Mouse (Mus musculus) heart, embryonic 11.5 days (tissue): ENCODE results near the gene Ccdc86. TPM values are rescaled to one million over a fixed set of nuclear protein-coding genes. Genes with fewer than 3 reads are reported as not detected.

Experiments
- ATAC-seq: fragments of 200-750 bp; cut with Nextera tagmentation; replicated peaks from 2 replicates; pipeline ENCODE4 v1.8.0; 2017; ENCODE audit warnings: moderate library complexity; ENCODE audit not compliant: insufficient number of reproducible peaks, low FRiP score, low TSS enrichment
- H3K27ac ChIP-seq: fragments of 300-500 bp; sonication (generic); 2 replicates; pipeline ENCODE4 v1.5.1; 2014; ENCODE audit warnings: mild to moderate bottlenecking, low read depth, low read length
- H3K27me3 ChIP-seq: fragments of 300-500 bp; sonication (generic); 2 replicates; pipeline ENCODE4 v1.6.1; 2014; ENCODE audit warnings: mild to moderate bottlenecking, low read length, mixed read lengths; ENCODE audit not compliant: control insufficient read depth, insufficient read depth
- H3K36me3 ChIP-seq: fragments of 300-500 bp; sonication (generic); 2 replicates; pipeline ENCODE4 v1.6.1; 2014; ENCODE audit warnings: mild to moderate bottlenecking, low read length, moderate library complexity, mixed read lengths; ENCODE audit not compliant: control insufficient read depth, insufficient read depth
- H3K4me1 ChIP-seq: fragments of 300-500 bp; sonication (generic); 2 replicates; pipeline ENCODE4 v1.6.1; 2014; ENCODE audit warnings: low read length; ENCODE audit not compliant: control insufficient read depth, insufficient read depth
- H3K4me2 ChIP-seq: fragments of 300-500 bp; sonication (generic); 2 replicates; pipeline ENCODE4 v1.6.1; 2014; ENCODE audit warnings: mild to moderate bottlenecking, moderate library complexity
- H3K4me3 ChIP-seq: fragments of 300-500 bp; sonication (generic); 2 replicates; pipeline ENCODE4 v1.5.1; 2014; ENCODE audit warnings: low read depth, low read length
- H3K9ac ChIP-seq: fragments of 300-500 bp; sonication (generic); 2 replicates; pipeline ENCODE4 v1.6.1; 2014; ENCODE audit warnings: mild to moderate bottlenecking, low read depth, low read length, moderate library complexity
- H3K9me3 ChIP-seq: fragments of 300-500 bp; sonication (generic); replicated peaks from 2 replicates; pipeline ENCODE4 v1.6.1; 2016; ENCODE audit warnings: low read length; ENCODE audit not compliant: control insufficient read depth
- WGBS: fragments of 180-500 bp; shearing (Covaris S2); extraction: QIAGEN DNeasy Blood & Tissue Kit; methylation state at CpG from one replicate; pipeline ENCODE4 v1.1.7; 2014; ENCODE audit not compliant: insufficient replicate concordance; 5-methylcytosine and 5-hydroxymethylcytosine counted together
- polyA plus RNA-seq: library from polyadenylated mRNA; unstranded; fragments of >200 nt; fragmentation: Nextera tagmentation; extraction: Ambion mirVana; gene quantifications from 2 replicates; pipeline ENCODE4 v1.2.1, GENCODE M21; 2014

Ccdc86 gene
- polyA plus RNA-seq, 1 experiment from 2014 or later: 17.7 TPM

- Histone ChIP-seq H3K36me3 (no peaks in the 10 kb centered on the region), H3K27me3 (no peaks in the 10 kb centered on the region), H3K4me2 (peak overlapping the region; percentile 8; the same call in 1 of the 2 replicates), H3K9me3 (no peaks in the 10 kb centered on the region), H3K4me1 (peaks cover 20% of the 10 kb centered on the region), H3K27ac (peak overlapping the region; percentile 50), H3K9ac (0 out of 2 replicates have a peak overlapping the region, but pooled peaks have one; percentile 24), H3K4me3 (no peak overlapping the region)
- ATAC-seq: no peak
- 39% methylated on average over 7 of the region's 7 CpGs for WGBS
Observed at GRCm38 (mm10) chr19:10914291-10914690, 34.8 kb downstream of the Ccdc86 start.

- H3K4me1 ChIP-seq: peaks cover 35% of the 10 kb centered on the region
- peak overlapping the region; percentile 78 for H3K27ac ChIP-seq
- 53% methylated on average over 6 of the region's 6 CpGs for WGBS
- no peak for ATAC-seq
- H3K4me3 ChIP-seq: no peak overlapping the region
- H3K9ac ChIP-seq: peak overlapping the region; percentile 39; the same call in 1 of the 2 replicates
- 0 out of 2 replicates have a peak, but pooled peaks cover 3% of the 10 kb centered on the region for H3K36me3 ChIP-seq
- H3K9me3 ChIP-seq: no peaks in the 10 kb centered on the region
- H3K4me2 ChIP-seq: no peak overlapping the region; the same call in 1 of the 2 replicates
- H3K27me3 ChIP-seq: no peaks in the 10 kb centered on the region
Observed at GRCm38 (mm10) chr19:10909087-10909721, 39.9 kb downstream of the Ccdc86 start.

GRCm38 (mm10) chr19:10907891-10908290, 41.2 kb downstream of the Ccdc86 start:
- H3K4me3 ChIP-seq: no peak overlapping the region
- H3K27ac ChIP-seq: no peak overlapping the region
- H3K9me3 ChIP-seq: no peaks in the 10 kb centered on the region
- H3K36me3 ChIP-seq: peaks cover 11% of the 10 kb centered on the region
- WGBS: 48% methylated on average over 3 of the region's 3 CpGs
- peaks cover 33% of the 10 kb centered on the region for H3K4me1 ChIP-seq
- ATAC-seq: no peak
- no peaks in the 10 kb centered on the region for H3K27me3 ChIP-seq
- 0 out of 2 replicates have a peak overlapping the region, but pooled peaks have one; percentile 24 for H3K9ac ChIP-seq
- H3K4me2 ChIP-seq: no peak overlapping the region

- Histone ChIP-seq H3K27ac (peak overlapping the region; percentile 84), H3K27me3 (no peaks in the 10 kb centered on the region), H3K36me3 (peaks cover 29% of the 10 kb centered on the region), H3K4me3 (no peak overlapping the region), H3K9me3 (no peaks in the 10 kb centered on the region), H3K9ac (peak overlapping the region; percentile 56), H3K4me2 (peak overlapping the region; percentile 19; the same call in 1 of the 2 replicates), H3K4me1 (peaks cover 33% of the 10 kb centered on the region)
- no peak for ATAC-seq
- WGBS: 45% methylated on average over 5 of the region's 5 CpGs
Observed at GRCm38 (mm10) chr19:10905728-10906000, 43.4 kb downstream of the Ccdc86 start.

- peaks cover 33% of the 10 kb centered on the region for H3K4me1 ChIP-seq
- no peak overlapping the region for H3K4me3 ChIP-seq
- 27% methylated on average over 7 of the region's 7 CpGs for WGBS
Observed at GRCm38 (mm10) chr19:10904927-10905727, 43.9 kb downstream of the Ccdc86 start.

GRCm38 (mm10) chr19:10904512-10904911, 44.6 kb downstream of the Ccdc86 start:
- peaks cover 30% of the 10 kb centered on the region for H3K4me1 ChIP-seq
- H3K9ac ChIP-seq: no peak overlapping the region
- peak overlapping the region; percentile 84; the same call in 1 of the 2 replicates for H3K27ac ChIP-seq
- no peak for ATAC-seq
- no peak overlapping the region for H3K4me3 ChIP-seq
- H3K9me3 ChIP-seq: no peaks in the 10 kb centered on the region
- WGBS: 81% methylated on average over 5 of the region's 5 CpGs
- H3K27me3 ChIP-seq: no peaks in the 10 kb centered on the region
- no peak overlapping the region for H3K4me2 ChIP-seq
- peaks cover 38% of the 10 kb centered on the region for H3K36me3 ChIP-seq

More at GRCm38 (mm10) chr19:10904927-10905727, 43.9 kb downstream of the Ccdc86 start:
- Histone ChIP-seq H3K27me3 (no peaks in the 10 kb centered on the region), H3K36me3 (peaks cover 34% of the 10 kb centered on the region), H3K9me3 (no peaks in the 10 kb centered on the region), H3K9ac (peak overlapping the region; percentile 56; the same call in 1 of the 2 replicates), H3K4me2 (peak overlapping the region; percentile 19; the same call in 1 of the 2 replicates), H3K27ac (peak overlapping the region; percentile 84)
- no peak; the same call in 1 of the 2 replicates for ATAC-seq

- Histone ChIP-seq H3K4me3 (no peak overlapping the region), H3K27me3 (no peaks in the 10 kb centered on the region), H3K4me2 (no peak overlapping the region), H3K27ac (no peak overlapping the region), H3K36me3 (peaks cover 52% of the 10 kb centered on the region), H3K4me1 (peaks cover 16% of the 10 kb centered on the region), H3K9ac (no peak overlapping the region), H3K9me3 (no peaks in the 10 kb centered on the region)
- WGBS: 89% methylated on average over 5 of the region's 5 CpGs
- ATAC-seq: no peak
Observed at GRCm38 (mm10) chr19:10901046-10901445, 48.0 kb downstream of the Ccdc86 start.

GRCm38 (mm10) chr19:10900315-10900714, 48.8 kb downstream of the Ccdc86 start:
- Histone ChIP-seq H3K4me1 (peaks cover 12% of the 10 kb centered on the region), H3K9me3 (no peaks in the 10 kb centered on the region), H3K9ac (no peak overlapping the region), H3K4me3 (no peak overlapping the region), H3K27ac (no peak overlapping the region), H3K4me2 (no peak overlapping the region), H3K36me3 (peaks cover 52% of the 10 kb centered on the region), H3K27me3 (no peaks in the 10 kb centered on the region)
- WGBS: 77% methylated on average over 6 of the region's 6 CpGs
- ATAC-seq: no peak
